Mouse (Mus musculus) G1E (cell line): ENCODE data around the gene Ceacam15.

Source experiments
- CTCF ChIP-seq: IDR thresholded peaks from 2 replicates; pipeline ENCODE4 v1.5.1; 2012; ENCODE audit warnings: low read depth, low read length, inconsistent platforms, mixed read lengths
- GATA1 ChIP-seq: IDR thresholded peaks from 2 replicates; pipeline ENCODE4 v1.6.1; 2012; ENCODE audit warnings: borderline replicate concordance, low read length, inconsistent platforms, mixed read lengths
- POLR2AphosphoS5 ChIP-seq: IDR thresholded peaks from 2 replicates; pipeline ENCODE4 v1.6.1; 2012; ENCODE audit warnings: low read depth, low read length, inconsistent platforms; ENCODE audit not compliant: insufficient replicate concordance
- TAL1 ChIP-seq: conservative IDR thresholded peaks from 2 replicates; pipeline ENCODE4 v1.6.1; 2012; ENCODE audit warnings: low read depth, low read length, inconsistent platforms, mixed read lengths

DNA sequence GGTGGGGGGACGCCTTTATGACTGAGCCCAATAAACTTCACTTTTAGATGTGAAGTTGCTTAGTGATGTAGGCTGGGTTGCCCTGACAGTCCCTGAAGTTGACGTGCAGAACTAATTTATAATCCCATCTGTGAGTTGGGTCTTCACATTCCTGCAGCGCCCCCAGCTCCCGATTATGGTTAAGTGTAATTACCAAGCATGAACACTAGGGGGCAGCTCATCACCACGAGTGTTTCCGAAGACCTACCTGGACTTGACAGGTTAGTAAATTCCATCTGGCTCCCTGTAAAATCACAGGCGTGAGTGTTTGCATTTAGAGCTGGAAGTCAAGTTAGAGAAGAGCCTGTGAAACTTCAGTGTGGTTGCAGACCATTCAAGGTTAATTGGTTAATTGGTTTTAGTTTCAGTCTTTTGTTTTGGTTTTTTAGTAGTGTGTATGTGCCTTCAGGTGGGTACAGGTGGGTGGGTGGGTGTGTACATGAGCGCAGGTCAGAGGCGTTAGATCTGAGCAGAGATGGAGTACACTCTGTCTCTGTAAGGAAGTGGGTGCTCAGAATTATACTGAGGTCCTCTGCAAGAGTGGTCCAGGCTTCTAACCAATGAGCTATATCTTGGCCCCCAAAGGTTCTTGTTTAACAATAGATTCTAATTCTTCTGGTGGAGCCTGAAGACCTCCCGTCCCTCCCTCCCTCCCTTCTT, 45.8 kb downstream of the Ceacam15 start:
- peak; percentile 53 for TF ChIP-seq CTCF
- TF ChIP-seq TAL1, result no peak
- TF ChIP-seq GATA1, result no peak
- no peak for TF ChIP-seq POLR2AphosphoS5
